Mouse (Mus musculus) bone marrow macrophage, adult 2 months (primary cell): ENCODE measurements around the gene Gba. TPM values are rescaled to one million over a fixed set of nuclear protein-coding genes. Genes with fewer than 3 reads are reported as not detected.
A peak's percentile ranks its signal among the peaks of the same experiment; 100 is the strongest.

Source experiments
- H3K27ac ChIP-seq: 2 replicates; pipeline ENCODE4 v1.5.1; 2012; ENCODE audit warnings: low read depth, low read length; ENCODE audit not compliant: insufficient read depth
- H3K4me1 ChIP-seq: 2 replicates; pipeline ENCODE4 v1.6.1; 2012; ENCODE audit warnings: low read length; ENCODE audit not compliant: control insufficient read depth, insufficient read depth
- H3K4me3 ChIP-seq: 2 replicates; pipeline ENCODE4 v1.5.1; 2012; ENCODE audit warnings: mild to moderate bottlenecking, low read length, moderate library complexity; ENCODE audit not compliant: insufficient read depth
- CTCF ChIP-seq: IDR thresholded peaks from 2 replicates; pipeline ENCODE4 v1.5.1; 2012; ENCODE audit warnings: low read depth, mild to moderate bottlenecking, low read length, moderate library complexity
- POLR2A ChIP-seq: IDR thresholded peaks from 2 replicates; pipeline ENCODE4 v1.6.1; 2012; ENCODE audit warnings: mild to moderate bottlenecking, low read depth, low read length, borderline replicate concordance
- polyA plus RNA-seq: library from polyadenylated mRNA; stranded (reverse); fragments of >200 nt; gene quantifications from 2 replicates; pipeline ENCODE4 v1.2.4, GENCODE M21; 2012; ENCODE audit not compliant: missing spikeins, insufficient read depth, insufficient read length

Gba gene
- polyA plus RNA-seq, 1 experiment, result 141 TPM

DNA sequence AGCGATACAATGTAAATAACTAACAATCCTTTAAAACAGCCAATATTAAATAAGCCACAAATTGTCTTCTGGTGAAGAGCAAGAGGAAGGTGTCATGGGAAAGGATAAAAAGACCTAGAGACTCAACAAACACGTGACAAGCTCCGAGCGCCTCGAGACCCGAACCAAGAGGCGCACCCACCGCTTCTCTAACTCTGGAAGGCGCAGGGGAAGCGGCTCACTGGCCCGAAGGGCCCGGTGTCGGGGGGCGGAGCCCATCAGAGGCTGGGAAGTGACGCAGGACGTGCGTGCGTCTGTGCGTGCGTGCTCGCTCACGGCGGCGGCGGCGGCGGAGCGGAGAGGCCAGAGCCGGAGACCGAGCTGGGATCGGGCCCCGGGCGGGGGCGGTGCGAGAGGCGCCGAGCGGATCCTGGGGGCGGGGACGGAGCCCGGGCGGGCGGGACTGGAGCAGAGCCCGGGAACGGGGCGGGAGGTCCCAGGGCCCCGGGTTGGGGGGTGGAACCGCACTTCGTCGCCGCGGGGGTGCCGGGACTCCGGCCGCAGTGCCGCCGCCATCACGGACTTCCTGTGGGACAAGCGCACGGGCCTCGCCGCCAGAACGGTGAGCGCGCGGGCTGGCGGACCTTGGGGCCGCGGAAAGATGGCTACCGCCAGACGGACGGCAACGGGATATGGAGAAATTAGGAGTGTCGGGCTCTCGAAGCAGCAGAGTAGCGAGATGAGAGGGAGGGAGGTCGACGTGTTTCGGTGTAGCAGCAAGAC, 38.0 kb upstream of the Gba start, which contains the start of gene Clk2:
TSS of gene Clk2 (plus strand) at position 290 of the 762 bp plus-strand sequence.
- TF ChIP-seq CTCF (no peak), POLR2A (no peak)
- peak within 1 kb of the TSS; percentile 83 for H3K27ac ChIP-seq
- H3K4me3 ChIP-seq, result peak within 1 kb of the TSS; percentile 92
- peaks cover 16% of the 10 kb centered on the region for H3K4me1 ChIP-seq

DNA sequence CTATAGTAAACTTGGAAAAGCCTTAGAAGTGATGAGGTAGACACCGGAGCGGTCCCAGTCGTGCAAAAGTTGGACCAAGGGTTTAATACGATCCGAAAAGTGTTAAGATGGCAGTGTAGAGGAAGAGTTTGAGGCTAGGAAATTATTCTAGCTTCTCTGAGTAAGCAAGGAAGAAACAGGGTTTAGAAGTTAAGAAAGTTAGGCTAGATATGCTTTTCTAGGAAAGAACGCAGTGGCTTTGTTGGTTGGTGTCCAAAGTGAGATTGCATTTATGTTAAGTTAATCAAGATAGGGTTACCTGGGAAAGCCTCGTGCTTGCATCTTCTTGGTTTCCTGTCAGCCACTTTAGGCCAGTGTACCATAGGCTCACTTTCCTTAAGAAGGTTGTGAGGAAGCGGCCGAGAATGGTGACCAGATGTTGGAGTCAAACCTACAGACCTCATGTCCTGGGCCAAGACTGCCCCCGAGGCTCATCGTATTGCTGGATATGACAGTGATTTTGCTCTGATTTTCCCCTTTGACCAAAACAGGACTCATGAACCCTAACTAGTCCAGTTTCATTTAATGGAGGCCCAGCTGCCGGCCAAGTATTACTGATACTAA, 37.4 kb upstream of the Gba start:
- Histone ChIP-seq H3K4me3 (peak overlapping the region; percentile 92), H3K4me1 (peaks cover 16% of the 10 kb centered on the region), H3K27ac (peak overlapping the region; percentile 71)
- TF ChIP-seq POLR2A, result no peak
- TF ChIP-seq CTCF, result no peak

DNA sequence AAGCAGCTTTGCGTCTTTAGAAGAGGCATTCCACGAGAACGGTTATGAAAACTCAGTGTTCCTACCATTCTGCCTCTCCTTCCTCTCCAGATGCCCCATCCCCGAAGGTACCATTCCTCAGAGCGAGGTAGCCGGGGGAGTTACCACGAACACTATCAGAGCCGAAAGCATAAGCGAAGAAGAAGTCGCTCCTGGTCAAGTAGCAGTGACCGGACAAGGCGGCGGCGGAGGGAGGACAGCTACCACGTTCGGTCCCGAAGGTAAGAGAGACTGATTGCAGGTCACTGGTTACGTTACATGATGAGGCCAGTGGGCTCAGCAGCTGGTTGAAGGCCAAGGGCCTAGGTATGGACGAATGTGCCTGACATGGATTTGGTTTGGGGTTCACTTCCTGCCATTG, 35.8 kb upstream of the Gba start:
- no peak overlapping the region for H3K4me3 ChIP-seq
- H3K27ac ChIP-seq, result no peak overlapping the region
- TF ChIP-seq POLR2A (no peak), CTCF (no peak)
- H3K4me1 ChIP-seq, result peaks cover 16% of the 10 kb centered on the region

DNA sequence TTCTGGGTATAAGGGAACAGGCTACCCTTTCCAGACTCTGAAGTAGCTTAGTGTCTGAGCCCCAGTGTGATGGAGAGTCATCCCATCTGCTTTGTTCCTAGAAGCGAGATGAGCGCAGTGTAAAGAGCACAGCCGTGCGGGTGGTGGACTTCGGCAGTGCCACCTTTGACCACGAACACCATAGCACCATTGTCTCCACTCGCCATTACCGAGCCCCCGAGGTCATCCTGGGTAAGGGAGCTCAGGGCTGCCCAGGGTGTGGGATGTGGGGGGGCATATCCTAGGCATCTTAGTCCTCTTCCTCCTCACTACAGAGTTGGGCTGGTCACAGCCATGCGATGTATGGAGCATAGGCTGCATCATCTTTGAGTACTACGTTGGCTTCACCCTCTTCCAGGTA, 27.9 kb upstream of the Gba start:
- peaks cover 7% of the 10 kb centered on the region for H3K4me1 ChIP-seq
- H3K27ac ChIP-seq, result no peak overlapping the region
- H3K4me3 ChIP-seq, result no peak overlapping the region
- TF ChIP-seq POLR2A (no peak), CTCF (no peak)

DNA sequence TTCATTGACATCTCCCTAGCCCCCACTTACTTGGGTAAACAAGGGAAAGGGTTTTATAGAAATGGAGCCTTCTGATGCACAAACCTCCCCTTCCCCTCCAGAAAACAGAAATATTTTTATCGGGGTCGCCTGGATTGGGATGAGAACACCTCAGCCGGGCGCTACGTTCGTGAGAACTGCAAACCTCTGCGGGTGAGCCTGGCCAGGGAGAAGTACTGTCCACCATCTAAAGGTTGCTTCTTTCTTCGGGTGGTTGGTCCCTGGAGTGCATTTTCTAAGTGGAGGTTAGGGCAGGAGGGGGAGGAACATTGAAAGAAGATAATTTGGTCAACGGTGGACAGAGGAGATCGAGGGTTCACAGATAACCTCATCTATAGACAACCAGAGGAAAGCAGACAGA, 27.2 kb upstream of the Gba start:
- Histone ChIP-seq H3K27ac (no peak overlapping the region), H3K4me3 (no peak overlapping the region), H3K4me1 (peaks cover 7% of the 10 kb centered on the region)
- TF ChIP-seq POLR2A (no peak), CTCF (no peak)

DNA sequence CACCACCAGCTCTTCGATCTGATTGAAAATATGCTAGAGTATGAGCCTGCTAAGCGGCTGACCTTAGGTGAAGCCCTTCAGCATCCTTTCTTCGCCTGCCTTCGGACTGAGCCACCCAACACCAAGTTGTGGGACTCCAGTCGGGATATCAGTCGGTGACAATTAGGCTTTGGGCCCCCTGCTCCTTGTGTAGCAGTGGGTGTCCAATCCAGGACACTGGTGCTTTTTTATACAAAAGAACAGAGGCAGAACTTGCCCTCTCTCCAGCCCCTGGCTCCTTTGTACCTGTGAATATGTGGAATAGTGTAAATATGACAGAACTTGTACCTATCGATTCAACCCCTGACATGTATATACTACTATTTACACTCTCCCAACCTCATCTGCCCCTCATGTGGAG, 26.3 kb upstream of the Gba start:
- H3K4me3 ChIP-seq, result no peak overlapping the region
- H3K4me1 ChIP-seq, result peaks cover 7% of the 10 kb centered on the region
- peak overlapping the region; percentile 22; the same call in 1 of the 2 replicates for H3K27ac ChIP-seq
- TF ChIP-seq CTCF, result no peak
- no peak for TF ChIP-seq POLR2A

DNA sequence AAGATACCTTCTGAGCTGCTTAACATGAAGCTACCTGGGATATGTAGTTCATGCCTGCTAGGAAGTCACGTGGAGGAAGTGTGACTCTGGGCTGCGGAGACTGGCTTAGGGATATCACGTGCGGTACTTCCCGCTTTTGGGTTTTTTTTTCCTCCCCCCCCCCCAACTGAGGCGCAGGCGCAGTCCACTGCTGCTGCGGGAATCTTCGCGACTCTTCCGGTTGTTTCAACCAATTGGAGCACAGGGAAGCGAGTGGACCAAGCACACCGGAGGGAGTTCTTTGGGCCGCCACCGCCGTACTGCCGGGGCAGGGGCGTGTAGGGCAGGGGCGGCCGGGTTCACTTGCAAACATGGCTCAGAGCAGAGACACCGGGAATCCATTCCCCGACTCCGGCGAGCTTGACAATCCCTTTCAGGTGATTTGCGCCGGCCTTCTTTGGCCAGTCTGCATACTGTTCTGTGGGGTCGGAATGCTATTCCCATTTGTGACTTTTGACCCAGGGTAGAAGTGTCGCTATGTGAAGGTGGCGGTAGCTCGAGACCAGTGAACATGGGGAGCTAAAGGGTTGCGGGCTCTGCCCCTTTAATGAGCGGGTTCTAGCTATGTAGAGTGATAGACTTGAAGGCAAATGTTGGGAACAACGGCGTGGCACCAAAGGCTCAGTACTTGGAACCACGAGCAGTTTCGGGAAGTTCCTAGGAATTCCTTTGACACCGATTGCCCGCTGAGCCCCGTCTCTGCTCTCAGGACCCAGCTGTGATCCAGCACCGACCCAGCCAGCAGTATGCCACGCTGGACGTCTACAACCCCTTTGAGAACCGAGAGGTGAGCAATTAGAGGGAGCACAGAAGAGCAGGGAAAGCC, 25.3 kb upstream of the Gba start, which contains the start of gene Scamp3:
TSS of gene Scamp3 (plus strand) at position 232 of the 865 bp plus-strand sequence.
- TF ChIP-seq POLR2A (no peak), CTCF (no peak)
- peaks cover 7% of the 10 kb centered on the region for H3K4me1 ChIP-seq
- peak within 1 kb of the TSS; percentile 74 for H3K4me3 ChIP-seq
- peak within 1 kb of the TSS; percentile 64 for H3K27ac ChIP-seq

DNA sequence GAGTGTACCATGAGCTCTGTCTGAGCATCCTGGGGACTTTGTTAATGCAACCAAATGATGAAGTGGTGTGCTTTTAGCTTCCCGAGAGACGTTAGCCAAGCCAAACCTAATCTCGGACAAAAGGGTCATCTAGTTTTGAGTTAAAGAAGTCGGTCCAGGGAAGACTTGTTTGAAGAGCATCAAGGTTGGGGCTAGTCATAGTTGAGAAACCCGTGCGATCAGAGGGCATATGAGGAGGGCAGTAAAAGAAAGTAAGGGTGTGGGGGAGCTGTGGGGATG, 24.7 kb upstream of the Gba start:
- TF ChIP-seq CTCF (no peak), POLR2A (no peak)
- peak overlapping the region; percentile 64 for H3K27ac ChIP-seq
- H3K4me1 ChIP-seq, result peaks cover 7% of the 10 kb centered on the region
- peak overlapping the region; percentile 74 for H3K4me3 ChIP-seq

DNA sequence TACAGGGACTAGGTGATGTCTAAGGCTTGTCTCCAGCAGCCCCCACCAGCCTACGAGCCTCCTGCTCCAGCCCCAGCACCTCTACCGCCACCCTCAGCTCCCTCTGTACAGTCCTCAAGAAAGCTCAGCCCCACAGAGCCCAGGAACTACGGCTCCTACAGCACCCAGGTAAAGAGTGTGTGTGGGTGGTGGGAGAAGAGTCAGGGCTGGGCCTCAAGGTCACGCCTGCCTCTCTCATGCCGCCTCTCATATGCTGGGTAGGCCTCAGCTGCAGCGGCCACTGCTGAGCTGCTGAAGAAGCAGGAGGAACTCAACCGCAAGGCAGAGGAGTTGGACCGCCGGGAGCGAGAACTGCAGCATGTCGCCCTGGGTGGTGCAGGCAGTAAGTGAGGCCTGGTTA, 23.7 kb upstream of the Gba start:
- Histone ChIP-seq H3K4me1 (peaks cover 7% of the 10 kb centered on the region), H3K4me3 (0 out of 2 replicates have a peak overlapping the region, but pooled peaks have one; percentile 74), H3K27ac (no peak overlapping the region)
- TF ChIP-seq CTCF (no peak), POLR2A (no peak)
